Mouse (Mus musculus) G1E (cell line): Measurements from ENCODE around the gene Tbcel. TPM values are rescaled to one million over a fixed set of nuclear protein-coding genes. Genes with fewer than 3 reads are reported as not detected.

Experiments
- ATAC-seq: 2 replicates; pipeline ENCODE4 v1.8.0; 2016; ENCODE audit warnings: mild to moderate bottlenecking; ENCODE audit not compliant: insufficient number of reproducible peaks, poor library complexity, low FRiP score, severe bottlenecking; ENCODE audit errors: extremely low read depth
- DNase-seq: peaks from one replicate; pipeline ENCODE4 v3.0.0; 2012; ENCODE audit warnings: low spot score
- H3K27me3 ChIP-seq: 2 replicates; pipeline ENCODE4 v1.6.1; 2012; ENCODE audit warnings: mild to moderate bottlenecking, low read length, inconsistent platforms; ENCODE audit not compliant: insufficient read depth
- H3K36me3 ChIP-seq: replicated peaks from 2 replicates; pipeline ENCODE3; 2012; ENCODE audit warnings: mild to moderate bottlenecking, inconsistent platforms
- H3K4me1 ChIP-seq: 2 replicates; pipeline ENCODE4 v1.6.1; 2012; ENCODE audit warnings: low read depth, low read length, inconsistent platforms, mixed read lengths; ENCODE audit not compliant: insufficient read depth
- H3K4me3 ChIP-seq: 2 replicates; pipeline ENCODE4 v1.5.1; 2012; ENCODE audit warnings: low read depth, mild to moderate bottlenecking, inconsistent platforms, low read length, moderate library complexity, mixed read lengths
- H3K9me3 ChIP-seq: replicated peaks from 2 replicates; pipeline ENCODE4 v1.6.1; 2012; ENCODE audit warnings: inconsistent platforms
- CTCF ChIP-seq: IDR thresholded peaks from 2 replicates; pipeline ENCODE4 v1.5.1; 2012; ENCODE audit warnings: low read depth, low read length, inconsistent platforms, mixed read lengths
- GATA1 ChIP-seq: IDR thresholded peaks from 2 replicates; pipeline ENCODE4 v1.6.1; 2012; ENCODE audit warnings: borderline replicate concordance, low read length, inconsistent platforms, mixed read lengths
- GATA2 ChIP-seq: IDR thresholded peaks from 2 replicates; pipeline ENCODE4 v1.6.1; 2012; ENCODE audit warnings: low read depth, low read length, inconsistent platforms, borderline replicate concordance
- POLR2AphosphoS5 ChIP-seq: IDR thresholded peaks from 2 replicates; pipeline ENCODE4 v1.6.1; 2012; ENCODE audit warnings: low read depth, low read length, inconsistent platforms; ENCODE audit not compliant: insufficient replicate concordance
- TAL1 ChIP-seq: conservative IDR thresholded peaks from 2 replicates; pipeline ENCODE4 v1.6.1; 2012; ENCODE audit warnings: low read depth, low read length, inconsistent platforms, mixed read lengths
- polyA plus RNA-seq: library from polyadenylated mRNA; stranded (reverse); fragments of >175 nt; gene quantifications from 2 replicates; pipeline ENCODE4 v1.2.3, GENCODE M21; 2012
- total RNA-seq, 2 experiments: library from RNA; stranded (forward) in 1 of 2; stranded (reverse) in 1 of 2; fragments of 200-1000 nt in 1 of 2; fragments of >200 nt in 1 of 2; fragmentation: Nextera tagmentation in 1 of 2; gene quantifications; 2 replicates each; pipeline ENCODE4 v1.2.3; 2014 to 2017

Tbcel gene
- total and polyA plus RNA-seq, 3 experiments: 4.2 to 33.3 (median 31.1) TPM

GRCm38 (mm10) chr9:42465661-42466091 is 41.9 kb downstream of the Tbcel start:
- H3K9me3 ChIP-seq: no peaks in the 10 kb centered on the region
- ATAC-seq (no peak), DNase-seq (no peak)
- H3K4me3 ChIP-seq: no peak overlapping the region
- peaks cover 66% of the 10 kb centered on the region for H3K36me3 ChIP-seq
- peaks cover 74% of the 10 kb centered on the region for H3K4me1 ChIP-seq
- TF ChIP-seq CTCF (no peak), GATA1 (no peak), TAL1 (no peak), GATA2 (no peak), POLR2AphosphoS5 (no peak)
- no peaks in the 10 kb centered on the region for H3K27me3 ChIP-seq

GRCm38 (mm10) chr9:42464181-42464580 is 43.4 kb downstream of the Tbcel start:
- DNase-seq (no peak), ATAC-seq (no peak)
- H3K36me3 ChIP-seq: peaks cover 56% of the 10 kb centered on the region
- H3K4me1 ChIP-seq: peaks cover 76% of the 10 kb centered on the region
- no peaks in the 10 kb centered on the region for H3K27me3 ChIP-seq
- TF ChIP-seq POLR2AphosphoS5 (no peak), CTCF (no peak), TAL1 (no peak), GATA1 (no peak), GATA2 (no peak)
- no peak overlapping the region for H3K4me3 ChIP-seq
- H3K9me3 ChIP-seq: no peaks in the 10 kb centered on the region

GRCm38 (mm10) chr9:42463220-42463989 is 44.2 kb downstream of the Tbcel start:
- Histone ChIP-seq H3K27me3 (no peaks in the 10 kb centered on the region), H3K36me3 (peaks cover 56% of the 10 kb centered on the region), H3K4me1 (peaks cover 81% of the 10 kb centered on the region), H3K9me3 (no peaks in the 10 kb centered on the region), H3K4me3 (peak overlapping the region; percentile 16; the same call in 1 of the 2 replicates)
- TF ChIP-seq POLR2AphosphoS5 (no peak), GATA1 (no peak), CTCF (no peak), GATA2 (no peak), TAL1 (no peak)
- ATAC-seq: peak; percentile 67
- peak; percentile 79 for DNase-seq

GRCm38 (mm10) chr9:42462585-42463219 is 44.9 kb downstream of the Tbcel start:
- Histone ChIP-seq H3K4me3 (peak overlapping the region; percentile 16; the same call in 1 of the 2 replicates), H3K36me3 (peaks cover 56% of the 10 kb centered on the region), H3K9me3 (no peaks in the 10 kb centered on the region), H3K4me1 (peaks cover 80% of the 10 kb centered on the region), H3K27me3 (no peaks in the 10 kb centered on the region)
- no peak for ATAC-seq
- TF ChIP-seq CTCF: no peak
- no peak for DNase-seq

- H3K4me1 ChIP-seq: peaks cover 78% of the 10 kb centered on the region
- TF ChIP-seq GATA1: no peak
- peak; percentile 76 for TF ChIP-seq TAL1
- no peaks in the 10 kb centered on the region for H3K9me3 ChIP-seq
- DNase-seq: peak; percentile 58
- H3K4me3 ChIP-seq: peak overlapping the region; percentile 74
- no peaks in the 10 kb centered on the region for H3K27me3 ChIP-seq
- H3K36me3 ChIP-seq: peaks cover 56% of the 10 kb centered on the region
- peak; percentile 75 for ATAC-seq
Measured at GRCm38 (mm10) chr9:42461390-42462108, 46.1 kb downstream of the Tbcel start.

- H3K36me3 ChIP-seq: peaks cover 56% of the 10 kb centered on the region
- H3K27me3 ChIP-seq: no peaks in the 10 kb centered on the region
- DNase-seq (no peak), ATAC-seq (no peak)
- TF ChIP-seq POLR2AphosphoS5: no peak
- no peak for TF ChIP-seq GATA1
- TF ChIP-seq GATA2: no peak
- no peak for TF ChIP-seq CTCF
- TF ChIP-seq TAL1: no peak
- peaks cover 78% of the 10 kb centered on the region for H3K4me1 ChIP-seq
- H3K4me3 ChIP-seq: peak overlapping the region; percentile 74
- H3K9me3 ChIP-seq: no peaks in the 10 kb centered on the region
Measured at GRCm38 (mm10) chr9:42460353-42460752, 47.3 kb downstream of the Tbcel start.
